22 mouse cellular contexts compared by ENCODE assay signal in the genomic region with DNA sequence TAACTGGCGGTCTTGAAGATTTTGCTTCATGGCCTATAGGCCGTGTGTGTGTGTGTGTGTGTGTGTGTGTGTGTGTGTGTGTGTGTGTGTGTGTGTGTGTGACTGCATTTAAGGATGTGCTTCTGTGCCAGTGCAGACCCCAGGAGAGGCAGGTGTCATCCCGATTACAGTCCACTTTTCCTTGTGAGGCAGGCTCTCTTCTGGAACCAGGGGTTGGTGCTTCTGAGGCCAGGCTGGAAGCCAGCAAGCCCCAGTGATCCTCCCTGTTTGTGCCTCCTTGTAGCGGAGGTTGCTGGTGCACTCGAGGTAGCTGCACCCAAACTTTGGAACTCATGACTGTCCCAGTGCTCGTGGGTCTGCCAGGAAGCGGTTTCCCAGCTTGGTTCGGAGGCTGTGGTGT. TPM values are rescaled to one million over a fixed set of nuclear protein-coding genes. Genes with fewer than 3 reads are reported as not detected.
"Had no signal": no experiment of that assay in that cellular context is flagged by ENCODE, and none has a peak within 500 bp of the region (broad histone marks: within the 10 kb centered on the region; RNA-seq: fewer than 3 reads in every experiment).

No protein-coding gene starts in this region.

- H3K27ac ChIP-seq: limb, embryonic 12.5 days; limb, embryonic 15.5 days; liver, embryonic 14.5 days; macrophage; midbrain, embryonic 13.5 days had no signal

- H3K4me2 ChIP-seq: limb, embryonic 12.5 days; limb, embryonic 15.5 days; liver, embryonic 11.5 days; lung, embryonic 14.5 days; midbrain, embryonic 13.5 days had no signal

- H3K27me3 ChIP-seq: limb, embryonic 12.5 days; limb, embryonic 15.5 days; midbrain, embryonic 13.5 days had no signal

- H3K9ac ChIP-seq: limb, embryonic 12.5 days; limb, embryonic 15.5 days; liver, embryonic 14.5 days; liver, postnatal 0 days; lung, embryonic 14.5 days; midbrain, embryonic 13.5 days had no signal

- H3K9me3 ChIP-seq: limb, embryonic 12.5 days; limb, embryonic 15.5 days; midbrain, embryonic 13.5 days had no signal

- ATAC-seq: midbrain, embryonic 13.5 days; midbrain, embryonic 16.5 days had no signal

- DNase-seq: kidney, adult 11 months; kidney, postnatal 10 days; left cerebral cortex, postnatal 4 days; liver, postnatal 0 days; thymus, adult 18-20 months; thymus, postnatal 14 days; thymus, postnatal 4 days had no signal

- H3K4me3 ChIP-seq: limb, embryonic 12.5 days; limb, embryonic 15.5 days; midbrain, embryonic 13.5 days had no signal

- H3K36me3 ChIP-seq: limb, embryonic 12.5 days; limb, embryonic 15.5 days; midbrain, embryonic 13.5 days had no signal

- H3K4me1 ChIP-seq: limb, embryonic 15.5 days; midbrain, embryonic 13.5 days had no signal

RNA-seq across cellular contexts. Expression of gene Kcnj8, which starts 41.7 kb away (rescaled TPM):
- polyA plus RNA-seq: macrophage had no signal

RNA-seq across cellular contexts. Expression of gene Gys2, which starts 56.8 kb away (rescaled TPM):
- total RNA-seq: left cerebral cortex, adult 8-10 months; left cerebral cortex, postnatal 14 days; left cerebral cortex, postnatal 4 days; megakaryocyte, adult 5-6 weeks had no signal
- polyA plus RNA-seq: limb, embryonic 12.5 days; limb, embryonic 15.5 days; lung, embryonic 14.5 days; lung, postnatal 0 days; macrophage; neural tube, embryonic 11.5 days; neural tube, embryonic 14.5 days; small intestine, adult 2 months had no signal
